Mouse (Mus musculus) intestine, embryonic 16.5 days (tissue): ENCODE measurements around the gene Cspg4. TPM values are rescaled to one million over a fixed set of nuclear protein-coding genes. Genes with fewer than 3 reads are reported as not detected.

ENCODE experiments used
- ATAC-seq: fragments of 200-750 bp; cut with Nextera tagmentation; 2 replicates; pipeline ENCODE4 v1.8.0; 2017; ENCODE audit warnings: moderate TSS enrichment, moderate library complexity
- H3K27ac ChIP-seq: fragments of 300-500 bp; sonication (generic); 2 replicates; pipeline ENCODE4 v1.5.1; 2014; ENCODE audit warnings: mild to moderate bottlenecking, low read length
- H3K27me3 ChIP-seq: fragments of 300-500 bp; sonication (generic); replicated peaks from 2 replicates; pipeline ENCODE4 v1.6.1; 2014; ENCODE audit warnings: low read length, control low read depth, mixed read lengths; ENCODE audit not compliant: control insufficient read depth, insufficient read depth
- H3K36me3 ChIP-seq: fragments of 300-500 bp; sonication (generic); 2 replicates; pipeline ENCODE4 v1.6.1; 2014; ENCODE audit warnings: low read length, control low read depth; ENCODE audit not compliant: control insufficient read depth, insufficient read depth
- H3K4me1 ChIP-seq: fragments of 300-500 bp; sonication (generic); 2 replicates; pipeline ENCODE4 v1.6.1; 2014; ENCODE audit warnings: low read length, control low read depth, mixed read lengths; ENCODE audit not compliant: control insufficient read depth, insufficient read depth
- H3K4me2 ChIP-seq: fragments of 300-500 bp; sonication (generic); 2 replicates; pipeline ENCODE4 v1.6.1; 2014; ENCODE audit warnings: low read depth, low read length, control low read depth
- H3K4me3 ChIP-seq: fragments of 300-500 bp; sonication (generic); 2 replicates; pipeline ENCODE4 v1.5.1; 2014; ENCODE audit warnings: mild to moderate bottlenecking, low read length
- H3K9ac ChIP-seq: fragments of 300-500 bp; sonication (generic); 2 replicates; pipeline ENCODE4 v1.6.1; 2014; ENCODE audit warnings: low read depth, low read length
- H3K9me3 ChIP-seq: fragments of 300-500 bp; sonication (generic); 2 replicates; pipeline ENCODE4 v1.6.1; 2016; ENCODE audit warnings: low read length, control low read depth; ENCODE audit not compliant: control insufficient read depth
- WGBS: fragments of 180-500 bp; shearing (Covaris S2); extraction: QIAGEN DNeasy Blood & Tissue Kit; methylation state at CpG from one replicate; pipeline ENCODE4 v1.1.7; 2014; 5-methylcytosine and 5-hydroxymethylcytosine counted together
- polyA plus RNA-seq: library from polyadenylated mRNA; unstranded; fragments of >200 nt; fragmentation: Nextera tagmentation; extraction: Ambion mirVana; gene quantifications from 2 replicates; pipeline ENCODE4 v1.2.1, GENCODE M21; 2015

Gene Cspg4
- polyA plus RNA-seq, 1 experiment from 2014 or later, result 17.4 TPM

DNA sequence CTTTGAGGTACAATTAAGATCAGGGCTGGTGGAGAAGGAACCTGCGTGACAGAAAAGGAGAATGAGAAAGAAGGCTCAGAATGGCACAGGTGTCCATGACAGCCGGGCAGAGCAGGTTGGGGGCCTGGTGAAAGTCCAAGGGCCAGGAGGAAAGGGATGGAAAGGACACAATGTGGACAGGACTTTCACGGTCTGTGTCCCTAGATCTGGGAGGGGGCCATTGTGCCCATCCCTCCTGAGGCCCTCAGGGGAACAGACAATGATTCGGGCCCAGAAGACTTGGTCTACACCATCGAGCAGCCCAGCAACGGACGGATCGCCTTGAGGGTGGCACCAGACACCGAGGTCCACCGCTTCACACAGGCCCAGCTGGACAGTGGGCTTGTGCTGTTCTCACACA is 27.3 kb downstream of the Cspg4 start:
- H3K4me2 ChIP-seq, result no peak overlapping the region
- H3K4me3 ChIP-seq, result no peak overlapping the region
- H3K36me3 ChIP-seq, result no peaks in the 10 kb centered on the region
- WGBS, result 90% methylated on average over 10 of the region's 10 CpGs
- no peak overlapping the region for H3K27ac ChIP-seq
- H3K9ac ChIP-seq, result no peak overlapping the region
- H3K9me3 ChIP-seq, result no peaks in the 10 kb centered on the region
- H3K27me3 ChIP-seq, result no peaks in the 10 kb centered on the region
- peaks cover 2% of the 10 kb centered on the region; the same call in 1 of the 2 replicates for H3K4me1 ChIP-seq
- no peak for ATAC-seq

GRCm38 (mm10) chr9:56893313-56893712 is 28.5 kb downstream of the Cspg4 start:
- Histone ChIP-seq H3K9me3 (no peaks in the 10 kb centered on the region), H3K4me1 (peaks cover 2% of the 10 kb centered on the region; the same call in 1 of the 2 replicates), H3K27me3 (no peaks in the 10 kb centered on the region), H3K9ac (no peak overlapping the region), H3K4me3 (no peak overlapping the region), H3K36me3 (no peaks in the 10 kb centered on the region), H3K4me2 (no peak overlapping the region), H3K27ac (no peak overlapping the region)
- no peak for ATAC-seq
- WGBS, result 77% methylated on average over 8 of the region's 8 CpGs

- no peak for ATAC-seq
- Histone ChIP-seq H3K27me3 (no peaks in the 10 kb centered on the region), H3K4me2 (no peak overlapping the region), H3K36me3 (no peaks in the 10 kb centered on the region), H3K27ac (no peak overlapping the region), H3K9me3 (no peaks in the 10 kb centered on the region), H3K9ac (no peak overlapping the region), H3K4me1 (peaks cover 2% of the 10 kb centered on the region; the same call in 1 of the 2 replicates), H3K4me3 (no peak overlapping the region)
- WGBS, result 18% methylated on average over 3 of the region's 3 CpGs
These were observed 29.2 kb downstream of the Cspg4 start for GRCm38 (mm10) chr9:56894006-56894405.

GRCm38 (mm10) chr9:56896779-56897178 is 31.9 kb downstream of the Cspg4 start:
- no peaks in the 10 kb centered on the region for H3K36me3 ChIP-seq
- H3K27me3 ChIP-seq, result no peaks in the 10 kb centered on the region
- H3K4me3 ChIP-seq, result no peak overlapping the region
- no peak for ATAC-seq
- 91% methylated on average over 12 of the region's 12 CpGs for WGBS
- H3K4me1 ChIP-seq, result peaks cover 9% of the 10 kb centered on the region; the same call in 1 of the 2 replicates
- H3K27ac ChIP-seq, result no peak overlapping the region
- H3K9me3 ChIP-seq, result no peaks in the 10 kb centered on the region
- no peak overlapping the region for H3K9ac ChIP-seq
- no peak overlapping the region for H3K4me2 ChIP-seq

DNA sequence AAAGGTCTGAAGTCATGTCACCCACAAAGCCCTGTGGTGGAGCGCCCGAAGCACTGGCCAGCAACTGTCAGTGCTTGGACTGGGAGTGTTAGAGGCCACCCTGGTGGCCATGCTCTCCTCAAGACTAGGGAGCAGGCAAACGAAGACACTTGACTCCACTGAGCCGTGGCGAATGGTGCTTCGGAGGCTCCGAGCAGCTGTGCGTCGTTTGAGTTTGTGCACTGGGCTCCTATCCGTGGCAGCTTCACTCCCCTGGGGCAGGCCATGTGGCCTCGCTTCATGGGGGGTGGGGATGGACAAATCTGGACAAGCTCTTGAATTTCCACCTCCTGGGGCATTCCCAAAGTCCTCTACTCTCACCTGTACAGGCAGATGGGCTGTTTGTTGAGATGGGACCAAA is 34.6 kb downstream of the Cspg4 start:
- H3K27me3 ChIP-seq, result no peaks in the 10 kb centered on the region
- H3K4me1 ChIP-seq, result peaks cover 7% of the 10 kb centered on the region; the same call in 1 of the 2 replicates
- no peak overlapping the region for H3K4me3 ChIP-seq
- no peak overlapping the region for H3K4me2 ChIP-seq
- H3K9me3 ChIP-seq, result no peaks in the 10 kb centered on the region
- H3K27ac ChIP-seq, result no peak overlapping the region
- H3K9ac ChIP-seq, result no peak overlapping the region
- H3K36me3 ChIP-seq, result no peaks in the 10 kb centered on the region
- no peak for ATAC-seq
- 73% methylated on average over 11 of the region's 11 CpGs for WGBS

DNA sequence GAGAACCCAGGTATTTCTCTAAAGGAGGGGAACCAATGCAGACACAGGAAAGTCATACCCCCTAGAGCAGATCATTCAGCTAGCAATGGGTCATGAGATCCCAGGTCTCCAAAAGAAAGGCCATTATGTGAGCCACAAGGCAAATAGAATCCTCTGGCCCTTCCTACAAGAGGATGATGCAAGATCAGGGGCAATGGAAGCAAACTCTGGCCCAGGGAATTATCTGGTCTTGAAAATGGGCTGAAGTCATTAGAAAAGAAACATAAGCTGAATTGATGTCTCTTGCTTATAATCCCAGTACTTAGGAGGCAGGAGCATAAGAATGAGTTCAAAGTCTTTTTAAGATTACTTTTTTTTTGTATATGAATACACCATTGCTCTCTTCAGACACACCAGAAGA is 35.2 kb downstream of the Cspg4 start:
- Histone ChIP-seq H3K4me3 (no peak overlapping the region), H3K27me3 (no peaks in the 10 kb centered on the region), H3K4me1 (peaks cover 7% of the 10 kb centered on the region; the same call in 1 of the 2 replicates), H3K4me2 (no peak overlapping the region), H3K27ac (no peak overlapping the region), H3K36me3 (no peaks in the 10 kb centered on the region), H3K9ac (no peak overlapping the region), H3K9me3 (no peaks in the 10 kb centered on the region)
- ATAC-seq, result no peak

GRCm38 (mm10) chr9:56900571-56900970 is 35.7 kb downstream of the Cspg4 start:
- Histone ChIP-seq H3K9ac (no peak overlapping the region), H3K4me3 (no peak overlapping the region), H3K27ac (no peak overlapping the region), H3K4me2 (no peak overlapping the region), H3K4me1 (peaks cover 7% of the 10 kb centered on the region; the same call in 1 of the 2 replicates), H3K36me3 (no peaks in the 10 kb centered on the region), H3K27me3 (no peaks in the 10 kb centered on the region), H3K9me3 (no peaks in the 10 kb centered on the region)
- WGBS, result 42% methylated on average over 9 of the region's 9 CpGs
- ATAC-seq, result no peak

DNA sequence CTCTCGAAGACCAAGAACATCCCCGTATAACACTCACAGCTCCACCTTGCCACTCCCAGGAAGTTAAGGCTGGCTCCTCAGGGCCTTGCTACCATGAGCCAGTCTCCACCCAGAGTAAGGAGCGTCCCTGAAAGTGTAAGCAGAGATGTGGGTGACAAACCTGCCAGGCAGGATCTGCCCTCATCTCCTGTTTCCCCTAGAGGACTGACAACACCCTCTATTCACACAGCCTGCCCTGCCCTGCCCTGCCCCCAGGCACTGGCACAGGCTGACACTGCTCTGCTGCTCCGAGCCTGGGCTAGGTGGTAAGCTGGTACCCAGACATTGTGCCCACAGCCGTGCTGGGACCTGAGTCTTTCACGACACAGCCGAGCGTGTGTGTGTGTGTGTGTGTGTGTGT is 36.4 kb downstream of the Cspg4 start:
- Histone ChIP-seq H3K27ac (no peak overlapping the region), H3K4me1 (peaks cover 7% of the 10 kb centered on the region; the same call in 1 of the 2 replicates), H3K36me3 (no peaks in the 10 kb centered on the region), H3K9ac (no peak overlapping the region), H3K4me2 (no peak overlapping the region), H3K4me3 (no peak overlapping the region), H3K27me3 (no peaks in the 10 kb centered on the region), H3K9me3 (no peaks in the 10 kb centered on the region)
- peak; percentile 88 for ATAC-seq
- 41% methylated on average over 8 of the region's 8 CpGs for WGBS

GRCm38 (mm10) chr9:56903662-56904061 is 38.8 kb downstream of the Cspg4 start:
- H3K4me1 ChIP-seq, result peaks cover 7% of the 10 kb centered on the region; the same call in 1 of the 2 replicates
- H3K36me3 ChIP-seq, result no peaks in the 10 kb centered on the region
- H3K4me3 ChIP-seq, result no peak overlapping the region
- H3K9ac ChIP-seq, result no peak overlapping the region
- no peak for ATAC-seq
- 75% methylated on average over 3 of the region's 3 CpGs for WGBS
- no peak overlapping the region for H3K27ac ChIP-seq
- no peaks in the 10 kb centered on the region for H3K27me3 ChIP-seq
- H3K4me2 ChIP-seq, result no peak overlapping the region
- H3K9me3 ChIP-seq, result no peaks in the 10 kb centered on the region

DNA sequence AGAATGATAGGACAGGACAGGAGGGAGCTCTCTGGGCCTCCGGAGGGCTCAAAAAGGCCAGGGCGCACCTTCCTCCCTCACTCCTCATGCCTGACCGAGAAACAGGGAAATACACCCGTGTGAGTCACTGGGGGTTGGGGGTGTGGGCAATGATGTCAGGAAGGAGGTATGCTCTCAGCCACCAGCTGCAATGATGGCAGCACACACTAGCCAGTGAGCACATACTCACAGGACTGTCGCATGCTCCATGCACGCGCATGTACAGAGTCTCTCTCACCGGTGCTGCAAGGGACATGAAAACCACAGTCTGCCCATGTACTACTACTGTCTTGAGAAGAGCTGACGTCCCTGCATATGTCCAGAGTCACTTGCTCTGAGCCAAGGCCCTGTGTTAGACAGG is 42.7 kb downstream of the Cspg4 start:
- no peak overlapping the region for H3K27ac ChIP-seq
- H3K9ac ChIP-seq, result no peak overlapping the region
- H3K4me2 ChIP-seq, result no peak overlapping the region
- 0 out of 2 replicates have a peak, but pooled peaks have one; percentile 11 for ATAC-seq
- no peaks in the 10 kb centered on the region for H3K27me3 ChIP-seq
- WGBS, result 72% methylated on average over 9 of the region's 9 CpGs
- no peaks in the 10 kb centered on the region for H3K36me3 ChIP-seq
- H3K4me1 ChIP-seq, result no peaks in the 10 kb centered on the region
- H3K4me3 ChIP-seq, result no peak overlapping the region
- H3K9me3 ChIP-seq, result no peaks in the 10 kb centered on the region
